Mouse (Mus musculus): ENCODE measurements around the gene Tshz2.

DNA sequence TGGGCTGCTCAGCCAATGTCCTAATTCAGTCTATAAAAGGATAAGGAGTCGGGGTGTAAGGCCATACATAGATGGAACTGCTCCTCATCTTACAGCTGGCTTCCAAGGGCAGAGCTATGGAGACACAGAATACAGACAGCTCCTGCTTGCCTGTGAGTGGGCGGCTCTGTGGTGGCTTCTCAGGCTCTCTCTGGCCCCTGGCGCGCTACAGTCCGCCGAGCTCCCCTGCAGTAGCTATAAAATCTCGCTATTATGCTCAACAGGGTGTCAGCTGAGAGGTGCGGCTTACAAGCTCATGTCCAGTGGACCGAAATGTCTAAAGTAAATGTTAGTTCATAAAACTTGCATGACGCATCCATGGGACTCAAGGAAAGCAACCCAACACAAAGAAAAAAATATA is 108.2 kb downstream of the Tshz2 start:
- no peak for TF ChIP-seq EP300 (IDR thresholded peaks at IDR 0.05)
- no peak for TF ChIP-seq CTCF (IDR thresholded peaks at IDR 0.05)

Data from lung, postnatal 0 days (tissue).